Mouse (Mus musculus) Patski (cell line): Measurements from ENCODE around the gene Gm21775. TPM values are rescaled to one million over a fixed set of nuclear protein-coding genes. Genes with fewer than 3 reads are reported as not detected.
"Not testable (repeated sequence)": the region's sequence is repeated elsewhere in the genome, so short reads cannot be mapped to it uniquely, and the experiment has no call there.

ENCODE experiments used
- ATAC-seq: fragments of 100-300 bp; one replicate; pipeline ENCODE4 v1.8.0; 2021
- CTCF ChIA-PET: fragments of 350-600 bp; sonication (Branson Sonifier 250); formaldehyde crosslinking; loops from one replicate; lab custom pipeline; 2022; ENCODE audit warnings: inconsistent platforms; lab: Charles Lee
- POLR2A ChIA-PET: fragments of 350-600 bp; sonication (Branson Sonifier 250); formaldehyde crosslinking; loops from one replicate; lab custom pipeline; 2022; ENCODE audit warnings: antibody characterized with exemption, inconsistent platforms; lab: Charles Lee
- DNase-seq: peaks from one replicate; pipeline ENCODE4 v3.0.0-alpha.2; 2011; ENCODE audit warnings: low read depth, low spot score
- H3K27me3 ChIP-seq: fragments of 371-371 bp; one replicate; pipeline ENCODE4 v1.5.1; 2021
- in situ Hi-C: fragments of 300-500 bp; cut with MboI; formaldehyde crosslinking; loops from 3 replicates; pipeline ENCODE4 v1.11.1; 2018; ENCODE audit warnings: low pct_unique_long_range_greater_than_20kb, mixed read lengths
- polyA plus RNA-seq: library from polyadenylated mRNA; unstranded; gene quantifications from one replicate; pipeline ENCODE4 v1.2.3, GENCODE M21; 2021

Gene Gm21775
- not detected for polyA plus RNA-seq

DNA sequence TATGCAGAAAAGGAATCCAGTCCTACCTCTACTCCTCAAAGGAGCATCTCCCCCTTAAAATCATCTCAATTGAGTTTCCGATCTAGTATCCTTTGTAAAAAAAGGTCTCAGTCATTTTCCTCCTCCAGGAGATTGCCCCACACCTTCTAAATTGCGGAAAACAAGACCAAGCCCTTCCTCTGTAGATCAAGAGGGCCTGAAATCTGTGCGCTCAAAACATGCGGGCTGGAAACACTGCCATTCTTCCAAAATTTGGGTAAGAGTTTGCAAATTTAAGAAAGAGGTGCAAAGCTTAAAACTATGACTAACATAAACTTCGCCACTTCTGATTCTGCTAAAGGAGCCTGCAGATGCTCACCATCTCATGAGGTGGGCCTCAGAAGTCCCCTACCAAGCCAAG is at the start of gene Gm21775:
Gene Gm21775 (plus strand): TSS at position 301 of the 400 bp plus-strand sequence.
- POLR2A ChIA-PET, in situ Hi-C loops, DNase-seq, CTCF ChIA-PET, ATAC-seq, H3K27me3 ChIP-seq: not testable (repeated sequence)

DNA sequence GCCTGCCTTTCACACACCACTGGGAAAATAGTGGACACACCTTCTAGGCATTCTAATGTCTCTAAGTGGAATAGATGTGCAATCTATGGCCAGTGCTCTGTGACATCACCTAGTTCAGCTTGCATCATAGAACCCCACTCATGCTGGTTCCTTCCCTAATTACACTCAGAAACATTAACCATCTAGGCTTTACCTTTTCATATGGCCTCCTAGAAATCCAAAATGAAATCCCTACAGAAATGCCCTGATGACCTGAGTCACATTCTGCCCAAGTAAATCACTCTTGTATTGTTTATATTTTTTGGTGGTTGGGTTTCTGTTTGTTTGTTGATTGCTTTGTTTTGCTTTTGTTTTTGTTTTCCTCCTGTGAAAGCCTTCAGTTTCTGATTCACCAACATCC is 17.3 kb upstream of the Gm21775 start, which contains the start of gene Gm20737:
Gene Gm20737 (minus strand): TSS at position 101 of the 400 bp plus-strand sequence.
- POLR2A ChIA-PET, ATAC-seq, H3K27me3 ChIP-seq, in situ Hi-C loops, DNase-seq, CTCF ChIA-PET: not testable (repeated sequence)

Other genes with a start within 250 kb of the Gm21775 start
- gene Gm20834, start 228.9 kb upstream of the Gm21775 start, polyA plus RNA-seq, result not detected
- gene Gm28510, start 140.7 kb upstream of the Gm21775 start, polyA plus RNA-seq, result not detected
- not detected for gene Gm20737, start 17.4 kb upstream of the Gm21775 start, polyA plus RNA-seq
- not detected for gene Gm21900, start 62.9 kb downstream of the Gm21775 start, polyA plus RNA-seq
- gene Gm20777, start 199.0 kb downstream of the Gm21775 start, polyA plus RNA-seq, result not detected